Mouse (Mus musculus) MEL (cell line): ENCODE data around the gene Ctnnb1. TPM values are rescaled to one million over a fixed set of nuclear protein-coding genes. Genes with fewer than 3 reads are reported as not detected.

Experiments
- DNase-seq: peaks from one replicate; pipeline ENCODE4 v3.0.0; 2011; ENCODE audit warnings: low read depth, low spot score
- H3K27ac ChIP-seq: 2 replicates; pipeline ENCODE4 v1.5.1; 2012; ENCODE audit warnings: low read depth, mild to moderate bottlenecking, control low read depth, low read length, moderate library complexity; ENCODE audit not compliant: control insufficient read depth
- H3K27me3 ChIP-seq, 2 experiments: fragments of 150-350 bp in 1 of 2; sonication (generic) in 1 of 2; 2 replicates each; pipeline ENCODE4 v1.6.1; 2012; ENCODE audit warnings: low read length in 2 of 2, mild to moderate bottlenecking in 2 of 2, improper control_type of control experiment in 1 of 2, moderate library complexity in 1 of 2; ENCODE audit not compliant: insufficient read depth in 2 of 2, control insufficient read depth in 1 of 2
- H3K36me3 ChIP-seq, 2 experiments: 2 replicates each; pipeline ENCODE4 v1.6.1; 2012 to 2014; ENCODE audit warnings: low read length in 2 of 2, improper control_type of control experiment in 1 of 2, inconsistent platforms in 1 of 2, mild to moderate bottlenecking in 1 of 2; ENCODE audit not compliant: insufficient read depth in 2 of 2, control insufficient read depth in 1 of 2
- H3K4me1 ChIP-seq, 2 experiments: fragments of 150-350 bp in 1 of 2; sonication (generic) in 1 of 2; 2 replicates each; pipeline ENCODE4 v1.6.1; 2012; ENCODE audit warnings: low read length in 2 of 2, improper control_type of control experiment in 1 of 2, mild to moderate bottlenecking in 1 of 2; ENCODE audit not compliant: insufficient read depth in 2 of 2, control insufficient read depth in 1 of 2
- H3K4me3 ChIP-seq, 2 experiments: fragments of 150-350 bp in 1 of 2; sonication (generic) in 1 of 2; 2 replicates each; pipeline ENCODE4 v1.5.1; 2012; ENCODE audit warnings: low read depth in 2 of 2, low read length in 2 of 2, mild to moderate bottlenecking in 2 of 2, moderate library complexity in 2 of 2, control low read depth in 1 of 2, improper control_type of control experiment in 1 of 2; ENCODE audit not compliant: control insufficient read depth in 1 of 2, insufficient read depth in 1 of 2
- H3K79me2 ChIP-seq: 2 replicates; pipeline ENCODE4 v1.6.1; 2012; ENCODE audit warnings: mild to moderate bottlenecking, low read length, moderate library complexity; ENCODE audit not compliant: control insufficient read depth, poor library complexity, insufficient read depth
- H3K9ac ChIP-seq: 2 replicates; pipeline ENCODE4 v1.6.1; 2012; ENCODE audit warnings: low read depth, mild to moderate bottlenecking, control low read depth, low read length, moderate library complexity; ENCODE audit not compliant: control insufficient read depth, poor library complexity, severe bottlenecking
- H3K9me3 ChIP-seq: fragments of 150-350 bp; sonication (generic); replicated peaks from 2 replicates; pipeline ENCODE4 v1.6.1; 2012; ENCODE audit warnings: mild to moderate bottlenecking, low read length, improper control_type of control experiment, moderate library complexity; ENCODE audit not compliant: insufficient read depth
- BHLHE40 ChIP-seq: IDR thresholded peaks from 2 replicates; pipeline ENCODE4 v1.6.1; 2012; ENCODE audit warnings: low read depth, mild to moderate bottlenecking, inconsistent platforms, low read length, improper control_type of control experiment, borderline replicate concordance
- CHD2 ChIP-seq: IDR thresholded peaks from 2 replicates; pipeline ENCODE4 v1.6.1; 2011; ENCODE audit warnings: low read length, improper control_type of control experiment
- CTCF ChIP-seq, 3 experiments: IDR thresholded peaks in 2 of 3; conservative IDR thresholded peaks in 1 of 3; 2 replicates each; pipeline ENCODE4 v1.5.1; 2011 to 2012; ENCODE audit warnings: low read length in 3 of 3, low read depth in 2 of 3, mild to moderate bottlenecking in 2 of 3, improper control_type of control experiment in 1 of 3, inconsistent platforms in 1 of 3, mixed read lengths in 1 of 3, moderate library complexity in 1 of 3; ENCODE audit not compliant: control insufficient read depth in 1 of 3, insufficient read depth in 1 of 3, poor library complexity in 1 of 3, severe bottlenecking in 1 of 3
- E2F4 ChIP-seq: IDR thresholded peaks from 2 replicates; pipeline ENCODE4 v1.6.1; 2011; ENCODE audit warnings: low read depth, low read length, improper control_type of control experiment, borderline replicate concordance
- GABPA ChIP-seq: IDR thresholded peaks from 2 replicates; pipeline ENCODE4 v1.6.1; 2012; ENCODE audit warnings: low read depth, mild to moderate bottlenecking, inconsistent platforms, low read length, improper control_type of control experiment, moderate library complexity
- HCFC1 ChIP-seq: IDR thresholded peaks from 2 replicates; pipeline ENCODE4 v1.6.1; 2012; ENCODE audit warnings: low read depth, mild to moderate bottlenecking, inconsistent platforms, low read length, improper control_type of control experiment, moderate library complexity
- JUND ChIP-seq: IDR thresholded peaks from 2 replicates; pipeline ENCODE4 v1.6.1; 2011; ENCODE audit warnings: low read depth, mild to moderate bottlenecking, improper control_type of control experiment, low read length
- KAT2A ChIP-seq: conservative IDR thresholded peaks from 2 replicates; pipeline ENCODE4 v1.6.1; 2012; ENCODE audit warnings: low read depth, low read length, improper control_type of control experiment, inconsistent platforms
- MAFK ChIP-seq: IDR thresholded peaks from 2 replicates; pipeline ENCODE4 v1.6.1; 2011; ENCODE audit warnings: low read depth, mild to moderate bottlenecking, low read length, improper control_type of control experiment, borderline replicate concordance
- MAX ChIP-seq: IDR thresholded peaks from 2 replicates; pipeline ENCODE4 v1.6.1; 2011; ENCODE audit warnings: low read length, improper control_type of control experiment
- MAZ ChIP-seq: IDR thresholded peaks from 2 replicates; pipeline ENCODE4 v1.6.1; 2012; ENCODE audit warnings: low read depth, mild to moderate bottlenecking, inconsistent platforms, low read length, improper control_type of control experiment
- MEF2A ChIP-seq: IDR thresholded peaks from 2 replicates; pipeline ENCODE4 v1.6.1; 2014; ENCODE audit warnings: low read depth, mild to moderate bottlenecking, inconsistent platforms, low read length, improper control_type of control experiment; ENCODE audit not compliant: poor library complexity, insufficient replicate concordance, severe bottlenecking; ENCODE audit errors: extremely low read depth
- MXI1 ChIP-seq: IDR thresholded peaks from 2 replicates; pipeline ENCODE4 v1.6.1; 2011; ENCODE audit warnings: mild to moderate bottlenecking, low read depth, low read length, improper control_type of control experiment
- MYC ChIP-seq: IDR thresholded peaks from 2 replicates; pipeline ENCODE4 v1.6.1; 2011; ENCODE audit warnings: low read depth, mild to moderate bottlenecking, low read length, improper control_type of control experiment, moderate library complexity
- NELFE ChIP-seq: IDR thresholded peaks from 2 replicates; pipeline ENCODE4 v1.6.1; 2011; ENCODE audit warnings: low read depth, low read length, improper control_type of control experiment
- POLR2A ChIP-seq, 2 experiments: IDR thresholded peaks; 2 replicates each; pipeline ENCODE4 v1.6.1; 2011 to 2012; ENCODE audit warnings: low read length in 2 of 2, mild to moderate bottlenecking in 2 of 2, control low read depth in 1 of 2, improper control_type of control experiment in 1 of 2, low read depth in 1 of 2, moderate library complexity in 1 of 2; ENCODE audit not compliant: control insufficient read depth in 1 of 2, insufficient read depth in 1 of 2, poor library complexity in 1 of 2
- POLR2AphosphoS5 ChIP-seq: IDR thresholded peaks from 2 replicates; pipeline ENCODE4 v1.6.1; 2012; ENCODE audit warnings: low read depth, borderline replicate concordance, mild to moderate bottlenecking, inconsistent platforms, low read length, moderate library complexity, mixed read lengths
- SMC3 ChIP-seq: IDR thresholded peaks from 2 replicates; pipeline ENCODE4 v1.6.1; 2011; ENCODE audit warnings: low read depth, low read length, improper control_type of control experiment
- TAL1 ChIP-seq: IDR thresholded peaks from 2 replicates; pipeline ENCODE4 v1.6.1; 2012; ENCODE audit warnings: mild to moderate bottlenecking, inconsistent platforms, low read length, moderate library complexity, mixed read lengths
- TBP ChIP-seq: IDR thresholded peaks from 2 replicates; pipeline ENCODE4 v1.8.0; 2011; ENCODE audit warnings: low read depth, low read length, improper control_type of control experiment
- UBTF ChIP-seq: IDR thresholded peaks from 2 replicates; pipeline ENCODE4 v1.6.1; 2012; ENCODE audit warnings: low read depth, mild to moderate bottlenecking, inconsistent platforms, low read length, improper control_type of control experiment, moderate library complexity, borderline replicate concordance; ENCODE audit not compliant: insufficient read depth
- ZC3H11A ChIP-seq: IDR thresholded peaks from 2 replicates; pipeline ENCODE4 v1.6.1; 2012; ENCODE audit warnings: low read depth, mild to moderate bottlenecking, inconsistent platforms, low read length, improper control_type of control experiment
- ZKSCAN1 ChIP-seq: IDR thresholded peaks from 2 replicates; pipeline ENCODE4 v1.6.1; 2012; ENCODE audit warnings: low read depth, mild to moderate bottlenecking, inconsistent platforms, low read length, improper control_type of control experiment, moderate library complexity
- ZNF384 ChIP-seq: IDR thresholded peaks from 2 replicates; pipeline ENCODE4 v1.6.1; 2012; ENCODE audit warnings: low read depth, mild to moderate bottlenecking, inconsistent platforms, low read length, improper control_type of control experiment
- polyA plus RNA-seq, 2 experiments: library from polyadenylated mRNA; stranded (reverse) in 1 of 2; unstranded in 1 of 2; fragments of >175 nt in 1 of 2; fragments of >200 nt in 1 of 2; gene quantifications; 2 replicates each; pipeline versions ENCODE4 v1.2.1 to v1.2.4; 2012; ENCODE audit warnings: low replicate concordance in 2 of 2, low read depth in 1 of 2; ENCODE audit not compliant: insufficient read length in 2 of 2, insufficient read depth in 1 of 2, missing spikeins in 1 of 2
- total RNA-seq: library from RNA; depleted of rRNA; stranded (reverse); fragments of 300-350 nt; gene quantifications from 2 replicates; pipeline ENCODE4 v1.2.3, GENCODE M21; 2012

Gene Ctnnb1
- total and polyA plus RNA-seq, 3 experiments = 302 to 701 (median 377) TPM

DNA sequence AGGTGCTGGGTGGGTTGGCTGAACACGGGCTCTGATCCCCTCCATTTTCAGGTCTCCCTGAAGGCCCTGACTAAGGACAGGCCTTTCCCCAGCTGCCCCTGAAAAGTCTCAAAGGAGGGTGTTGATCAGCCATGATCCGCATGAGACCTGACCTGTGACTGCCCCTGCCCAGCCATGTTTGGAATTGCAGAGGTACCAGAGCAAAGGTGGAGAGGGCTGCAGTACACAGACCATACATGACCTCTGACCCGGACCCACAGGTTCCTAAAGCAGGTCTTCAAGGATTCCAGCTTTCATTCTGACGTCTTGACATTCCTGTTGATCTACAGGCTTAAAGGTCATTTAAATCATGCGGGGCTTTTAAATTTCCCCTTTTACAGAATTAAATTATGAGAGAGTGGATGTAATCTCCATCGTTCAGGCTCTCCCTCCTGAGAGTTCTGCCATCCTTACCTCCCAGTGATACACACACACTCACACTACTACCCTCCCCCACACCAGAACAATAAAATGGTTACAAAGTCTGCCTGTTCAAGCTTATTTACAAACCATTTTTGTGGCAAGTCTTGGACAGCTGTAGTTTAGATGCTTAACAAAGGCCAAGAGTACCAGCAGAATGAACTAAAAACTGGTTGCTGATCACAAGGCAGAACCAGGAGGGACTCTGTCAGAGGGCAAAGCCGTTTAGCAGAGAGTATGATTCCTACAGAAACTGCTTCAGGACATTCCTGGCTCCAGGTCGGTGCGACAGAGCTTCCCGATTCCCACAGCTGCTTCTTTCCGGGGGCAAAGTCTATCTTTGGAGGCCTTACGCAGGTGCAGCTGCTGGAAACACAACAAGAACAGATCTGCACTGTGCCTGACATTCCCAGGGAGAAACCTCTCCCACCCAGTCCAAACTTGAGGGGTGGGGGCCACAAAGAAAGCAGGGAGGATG is 28.4 kb upstream of the Ctnnb1 start:
- H3K36me3 ChIP-seq = no peaks in the 10 kb centered on the region
- DNase-seq = no peak
- no peak for TF ChIP-seq ZNF384
- TF ChIP-seq ZC3H11A = no peak
- no peak for TF ChIP-seq MEF2A
- no peak for TF ChIP-seq CHD2
- no peak for TF ChIP-seq ZKSCAN1
- no peak for TF ChIP-seq MAZ
- TF ChIP-seq POLR2A (IDR thresholded peaks at IDR 0.05; ENCODE audit: control insufficient read depth in 1 of 2, insufficient read depth in 1 of 2, low read depth in 1 of 2, low read length in 2 of 2, poor library complexity in 1 of 2) = no peak
- no peak for TF ChIP-seq NELFE
- no peak for TF ChIP-seq KAT2A
- TF ChIP-seq E2F4 = no peak
- TF ChIP-seq JUND = no peak
- no peak for TF ChIP-seq POLR2AphosphoS5
- no peak for TF ChIP-seq UBTF
- TF ChIP-seq GABPA = no peak
- TF ChIP-seq MYC = no peak
- TF ChIP-seq TAL1 = no peak
- no peak for TF ChIP-seq MAX
- no peak for TF ChIP-seq MAFK
- no peak for TF ChIP-seq CTCF (IDR thresholded peaks at IDR 0.05 in 2 of 3, conservative IDR thresholded peaks at IDR 0.05 in 1 of 3; ENCODE audit: control insufficient read depth in 1 of 3, insufficient read depth in 1 of 3, low read depth in 2 of 3, low read length in 3 of 3, poor library complexity in 1 of 3, severe bottlenecking in 1 of 3)
- H3K9me3 ChIP-seq = no peaks in the 10 kb centered on the region
- no peaks in the 10 kb centered on the region for H3K79me2 ChIP-seq
- no peaks in the 10 kb centered on the region for H3K4me1 ChIP-seq
- H3K27ac ChIP-seq = no peak overlapping the region
- no peak overlapping the region for H3K4me3 ChIP-seq
- peaks cover 0 to 3% of the 10 kb centered on the region in 2 experiments; a peak in 2 of 4 replicates for H3K27me3 ChIP-seq
- no peak overlapping the region for H3K9ac ChIP-seq

GRCm38 (mm10) chr9:120902562-120902961 is 26.5 kb upstream of the Ctnnb1 start:
- no peaks in the 10 kb centered on the region for H3K36me3 ChIP-seq
- H3K79me2 ChIP-seq = no peaks in the 10 kb centered on the region
- H3K9me3 ChIP-seq = no peaks in the 10 kb centered on the region
- DNase-seq = no peak
- TF ChIP-seq MXI1 (no peak), POLR2A (IDR thresholded peaks at IDR 0.05; ENCODE audit: control insufficient read depth in 1 of 2, insufficient read depth in 1 of 2, low read depth in 1 of 2, low read length in 2 of 2, poor library complexity in 1 of 2) (no peak), SMC3 (no peak), ZNF384 (no peak), GABPA (no peak), MYC (no peak), ZC3H11A (no peak), TBP (no peak), HCFC1 (no peak), MAX (no peak), BHLHE40 (no peak), UBTF (no peak), CTCF (IDR thresholded peaks at IDR 0.05 in 2 of 3, conservative IDR thresholded peaks at IDR 0.05 in 1 of 3; ENCODE audit: control insufficient read depth in 1 of 3, insufficient read depth in 1 of 3, low read depth in 2 of 3, low read length in 3 of 3, poor library complexity in 1 of 3, severe bottlenecking in 1 of 3) (no peak)
- H3K27ac ChIP-seq = no peak overlapping the region
- no peaks in the 10 kb centered on the region for H3K4me1 ChIP-seq
- H3K4me3 ChIP-seq = no peak overlapping the region
- no peak overlapping the region for H3K9ac ChIP-seq
- peaks cover 0 to 3% of the 10 kb centered on the region in 2 experiments; a peak in 2 of 4 replicates for H3K27me3 ChIP-seq
